In the genomic region with DNA sequence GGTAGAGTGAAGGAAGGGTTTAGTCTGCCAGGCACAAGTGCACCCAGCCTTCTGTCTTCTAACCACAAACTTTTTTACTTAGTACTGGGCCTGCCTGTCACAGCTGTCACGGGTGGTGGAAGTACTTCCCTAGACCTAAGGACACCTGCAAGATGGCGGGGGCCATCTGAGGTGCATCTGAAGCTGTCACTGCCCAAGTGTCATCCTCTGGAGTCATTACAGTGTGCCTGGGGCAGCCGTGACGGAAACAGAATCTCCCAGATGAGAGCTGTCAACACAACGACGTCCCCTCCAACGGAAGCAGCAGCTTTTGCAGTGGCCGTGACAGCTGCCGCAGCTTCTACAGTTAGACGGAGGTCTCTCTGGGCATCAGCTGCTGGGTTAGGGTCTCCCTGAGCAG, we compare ENCODE assay signal across 12 mouse cellular contexts. TPM values are rescaled to one million over a fixed set of nuclear protein-coding genes. Genes with fewer than 3 reads are reported as not detected.
DNase-seq lines count a peak whose midpoint lies in the region; ATAC-seq and TF ChIP-seq lines count a peak whose summit lies in the region.
"Had no signal": no experiment of that assay in that cellular context is flagged by ENCODE, and none has a peak within 500 bp of the region (broad histone marks: within the 10 kb centered on the region; RNA-seq: fewer than 3 reads in every experiment).

No protein-coding gene starts in this region.

- H3K9me3 ChIP-seq in heart, embryonic 16.5 days (replicated peaks; ENCODE audit: control insufficient read depth, low read length) = no peaks in the 10 kb centered on the region
- H3K9me3 ChIP-seq: midbrain, embryonic 12.5 days had no signal

- no peak for DNase-seq in heart, postnatal 4 days
- DNase-seq in CD4-positive helper T cell, adult 2 months (ENCODE audit: low read depth, low spot score) = peak; percentile 52
- DNase-seq in splenic B cell, adult 2 months (ENCODE audit: low read depth, low spot score) = peak; percentile 54
- no peak for DNase-seq in left cerebral cortex, adult 2 months (ENCODE audit: extremely low spot score in 1 of 2, low spot score in 2 of 2)
- DNase-seq in gastrocnemius, postnatal 4 days (ENCODE audit: low spot score in 2 of 2) = no peak
- DNase-seq in gastrocnemius, adult 2 months = no peak
- DNase-seq: heart, postnatal 36 days; layer of hippocampus, postnatal 36 days; lung, adult 18-20 months had no signal

- peaks cover 26% of the 10 kb centered on the region for H3K4me1 ChIP-seq in heart, embryonic 16.5 days (ENCODE audit: control insufficient read depth, insufficient read depth, low read length)
- H3K4me1 ChIP-seq: midbrain, embryonic 12.5 days had no signal

- no peak overlapping the region; the same call in 1 of the 2 replicates for H3K4me2 ChIP-seq in heart, embryonic 16.5 days (ENCODE audit: low read depth, low read length)
- H3K4me2 ChIP-seq: midbrain, embryonic 12.5 days had no signal

- WGBS in heart, embryonic 16.5 days = 25% methylated on average over 10 of the region's 10 CpGs

- no peak overlapping the region for H3K4me3 ChIP-seq in heart, embryonic 16.5 days (ENCODE audit: low read length)
- H3K4me3 ChIP-seq in left cerebral cortex, adult 2 months = no peak overlapping the region
- no peak overlapping the region for H3K4me3 ChIP-seq in gastrocnemius, adult 2 months
- H3K4me3 ChIP-seq: midbrain, embryonic 12.5 days had no signal

- peak overlapping the region; percentile 38; the same call in 1 of the 2 replicates for H3K27ac ChIP-seq in heart, embryonic 16.5 days (ENCODE audit: low read length)
- H3K27ac ChIP-seq in left cerebral cortex, adult 2 months = no peak overlapping the region
- no peak overlapping the region for H3K27ac ChIP-seq in gastrocnemius, adult 2 months
- H3K27ac ChIP-seq: midbrain, embryonic 12.5 days had no signal

- 0 out of 2 replicates have a peak, but pooled peaks have one; percentile 26 for ATAC-seq in heart, embryonic 16.5 days (replicated peaks; ENCODE audit: extremely low read depth, insufficient read depth, low FRiP score)
- ATAC-seq in granulocyte monocyte progenitor cell, adult 5-6 weeks (replicated peaks; ENCODE audit: poor library complexity, severe bottlenecking) = peak; percentile 37

- no peaks in the 10 kb centered on the region for H3K36me3 ChIP-seq in heart, embryonic 16.5 days (ENCODE audit: control insufficient read depth, insufficient read depth)
- no peaks in the 10 kb centered on the region for H3K36me3 ChIP-seq in splenic B cell, adult 2 months (ENCODE audit: control insufficient read depth, insufficient read depth, low read length, poor library complexity, severe bottlenecking)
- H3K36me3 ChIP-seq: midbrain, embryonic 12.5 days had no signal

- H3K9ac ChIP-seq in heart, embryonic 16.5 days (ENCODE audit: low read length) = peak overlapping the region; percentile 40; the same call in 1 of the 2 replicates
- H3K9ac ChIP-seq: midbrain, embryonic 12.5 days had no signal

- no peaks in the 10 kb centered on the region for H3K27me3 ChIP-seq in heart, embryonic 16.5 days (ENCODE audit: control insufficient read depth, insufficient read depth, low read length)
- no peaks in the 10 kb centered on the region for H3K27me3 ChIP-seq in splenic B cell, adult 2 months (ENCODE audit: control insufficient read depth, insufficient read depth, low read length, poor library complexity, severe bottlenecking)
- H3K27me3 ChIP-seq: midbrain, embryonic 12.5 days had no signal

- TF ChIP-seq CTCF in left cerebral cortex, adult 2 months (IDR thresholded peaks at IDR 0.05) = no peak
- no peak for TF ChIP-seq CTCF in gastrocnemius, adult 2 months (IDR thresholded peaks at IDR 0.05)

- intact Hi-C loops in left cerebral cortex, adult 2 months (cut with DNase I) = no loop called here
- intact Hi-C loops in gastrocnemius, adult 2 months (cut with DNase I) = no loop called here

RNA-seq across cellular contexts. Expression of gene Jdp2, which starts 53.1 kb away (rescaled TPM):
- polyA plus RNA-seq in heart, embryonic 16.5 days (2015; fragmentation: Nextera tagmentation; extraction: Ambion mirVana) = 0.34 and 0.37 TPM in 2 replicates
- total RNA-seq in heart, postnatal 4 days (2021) = 10 to 100 TPM in 1 of 2 experiments, 1 to 10 TPM in 1; 9.1 to 12.2 TPM
- 22.5 and 27.5 TPM in 2 replicates for total RNA-seq in granulocyte monocyte progenitor cell, adult 5-6 weeks (2014; fragmentation: Nextera tagmentation)
- total RNA-seq in granulocyte monocyte progenitor cell, adult 5-6 weeks (2017) = 30.5 and 39.8 TPM in 2 replicates
- 10 to 100 TPM; 81.5 to 95.1 TPM for total RNA-seq in left cerebral cortex, adult 2 months (2021)
- 10 to 100 TPM; 19.3 to 21.5 TPM for total RNA-seq in gastrocnemius, postnatal 4 days (2021)
- 1 to 10 TPM; 3.9 to 8.8 TPM for total RNA-seq in gastrocnemius, adult 2 months (2021)

Comparison
In these comparisons a context has a peak if more than half of its experiments do, and no peak if none do; other contexts are left out.
1. DNase-seq: peak in CD4-positive helper T cell, adult 2 months (single experiment) and splenic B cell, adult 2 months (single experiment); none in heart, postnatal 4 days (single experiment), left cerebral cortex, adult 2 months (0 of 2), gastrocnemius, postnatal 4 days (0 of 2) and gastrocnemius, adult 2 months (single experiment).